Mouse (Mus musculus) ES-Bruce4 (cell line): ENCODE measurements at regions not wholly inside any gene's neighbourhood (a gene's known extent, or its start where the extent isn't known, plus 50 kb on each side); places are given as distances from the start of the nearest gene placed in this dataset.

Experiments used
- CTCF ChIP-seq: IDR thresholded peaks from one replicate; pipeline ENCODE4 v1.8.1; 2011; ENCODE audit warnings: low read depth, low read length
- POLR2A ChIP-seq: IDR thresholded peaks from one replicate; pipeline ENCODE4 v1.8.1; 2011; ENCODE audit warnings: low read length; ENCODE audit not compliant: insufficient read depth

- TF ChIP-seq POLR2A, result no peak
- no peak for TF ChIP-seq CTCF
Observed at GRCm38 (mm10) chr10:98744246-98744645, 170.0 kb upstream of the Atp2b1 start.
